Mouse (Mus musculus): ENCODE results near the gene Cacnb3.
"Not testable (repeated sequence)": the region's sequence is repeated elsewhere in the genome, so short reads cannot be mapped to it uniquely, and the experiment has no call there.

DNA sequence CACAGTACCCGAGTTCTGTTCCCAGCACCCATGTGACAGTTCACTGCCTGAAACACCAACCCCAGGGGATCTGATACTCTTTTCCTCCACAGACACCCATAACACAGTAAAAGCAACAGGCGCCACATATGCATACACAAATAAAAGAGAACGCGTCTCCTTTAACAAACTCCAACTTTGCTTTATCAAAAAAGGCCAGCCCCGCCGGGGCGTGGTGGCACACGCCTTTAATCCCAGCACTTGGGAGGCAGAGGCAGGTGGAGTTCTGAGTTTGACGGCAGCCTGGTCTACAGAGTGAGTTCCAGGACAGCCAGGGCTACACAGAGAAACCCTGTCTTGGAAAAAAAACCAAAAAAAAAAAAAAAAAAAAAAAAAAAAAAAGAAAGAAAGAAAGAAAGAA lies 44.5 kb upstream of the Cacnb3 start:
- TF ChIP-seq EP300 (optimal IDR thresholded peaks at IDR 0.05); CTCF (IDR thresholded peaks at IDR 0.05; ENCODE audit: low read depth): not testable (repeated sequence)
